Mouse (Mus musculus): ENCODE measurements at regions not wholly inside any gene's neighbourhood (a gene's known extent, or its start where the extent isn't known, plus 50 kb on each side); places are given as distances from the start of the nearest gene placed in this dataset.

DNA sequence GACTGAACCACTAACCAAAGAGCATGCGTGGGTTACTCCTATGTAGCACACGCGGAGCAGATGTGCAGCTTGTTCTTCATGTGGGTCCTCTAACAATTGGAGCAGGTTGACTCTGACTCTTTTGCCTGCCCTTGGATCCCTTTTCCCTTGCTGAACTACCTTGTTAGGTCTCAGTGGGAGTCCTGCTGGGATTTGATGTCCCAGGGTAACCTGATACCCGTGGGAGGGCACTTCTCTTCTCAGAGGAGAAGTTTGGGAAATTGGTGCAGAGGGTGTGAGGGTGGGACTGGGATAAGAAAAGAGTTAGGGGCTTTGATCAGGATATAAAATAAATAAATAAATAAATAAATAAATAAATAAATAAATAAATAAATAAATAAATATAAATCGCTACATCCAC lies 179.7 kb upstream of the Tas2r134 start:
- Histone ChIP-seq H3K9me3 (ENCODE audit: low read length) (no peaks in the 10 kb centered on the region), H3K4me1 (ENCODE audit: insufficient read depth, low read length) (peaks cover 9% of the 10 kb centered on the region), H3K4me2 (ENCODE audit: low read depth, low read length, poor library complexity, severe bottlenecking) (no peak overlapping the region), H3K36me3 (ENCODE audit: insufficient read depth, low read length) (no peaks in the 10 kb centered on the region), H3K9ac (replicated peaks; ENCODE audit: low read length, poor library complexity, severe bottlenecking) (no peak overlapping the region), H3K27me3 (ENCODE audit: insufficient read depth, low read length) (no peaks in the 10 kb centered on the region), H3K27ac (ENCODE audit: low read depth, low read length) (no peak overlapping the region), H3K4me3 (ENCODE audit: low read depth, low read length) (no peak overlapping the region)
- TF ChIP-seq CTCF (IDR thresholded peaks at IDR 0.05), result no peak
- DNase-seq (ENCODE audit: low spot score), result no peak
- ATAC-seq (ENCODE audit: low FRiP score), result no peak
- WGBS, result 95% methylated on average over 5 of the region's 5 CpGs

DNA sequence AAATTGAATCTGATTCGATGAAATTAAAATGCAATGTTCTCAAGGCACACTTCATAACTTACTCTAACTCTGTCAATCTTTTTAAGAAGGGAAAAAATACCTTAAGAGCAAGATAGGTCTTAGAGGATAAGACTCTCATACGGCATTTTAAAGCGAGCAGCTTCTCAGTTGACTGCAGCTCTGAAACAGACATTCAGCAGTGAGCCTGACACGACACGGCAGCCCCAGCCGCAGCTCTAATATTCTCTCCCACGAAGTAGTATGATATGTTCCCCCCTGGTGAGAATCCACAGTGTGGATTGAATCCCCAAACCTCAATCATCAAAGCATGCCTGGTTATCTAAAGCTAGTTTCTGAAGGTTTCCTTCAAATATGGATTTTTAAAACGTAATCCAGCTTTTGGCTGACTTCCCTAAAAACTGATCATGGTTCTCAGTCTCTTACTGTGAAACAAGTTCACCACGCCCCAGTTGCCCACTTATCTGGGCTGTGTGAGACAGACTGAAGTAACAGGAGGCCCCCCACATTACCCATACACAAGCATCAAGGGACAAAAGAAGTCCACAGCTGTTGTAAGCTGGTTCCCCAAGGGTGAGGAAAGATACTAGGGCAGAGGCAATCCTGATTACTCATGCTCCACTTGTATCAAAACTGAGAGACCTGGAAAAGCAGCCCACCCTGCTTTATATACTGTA lies 182.8 kb upstream of the Tas2r134 start:
- Histone ChIP-seq H3K27ac (ENCODE audit: low read depth, low read length) (0 out of 2 replicates have a peak overlapping the region, but pooled peaks have one; percentile 32), H3K9me3 (ENCODE audit: low read length) (no peaks in the 10 kb centered on the region), H3K4me3 (ENCODE audit: low read depth, low read length) (no peak overlapping the region), H3K4me2 (ENCODE audit: low read depth, low read length, poor library complexity, severe bottlenecking) (no peak overlapping the region), H3K9ac (replicated peaks; ENCODE audit: low read length, poor library complexity, severe bottlenecking) (no peak overlapping the region; the same call in 1 of the 2 replicates), H3K27me3 (ENCODE audit: insufficient read depth, low read length) (no peaks in the 10 kb centered on the region), H3K4me1 (ENCODE audit: insufficient read depth, low read length) (peaks cover 9% of the 10 kb centered on the region), H3K36me3 (ENCODE audit: insufficient read depth, low read length) (no peaks in the 10 kb centered on the region)
- WGBS, result 19% methylated on average over 9 of the region's 9 CpGs
- ATAC-seq (ENCODE audit: low FRiP score), result no peak
- no peak for DNase-seq (ENCODE audit: low spot score)
- TF ChIP-seq CTCF (IDR thresholded peaks at IDR 0.05), result no peak

DNA sequence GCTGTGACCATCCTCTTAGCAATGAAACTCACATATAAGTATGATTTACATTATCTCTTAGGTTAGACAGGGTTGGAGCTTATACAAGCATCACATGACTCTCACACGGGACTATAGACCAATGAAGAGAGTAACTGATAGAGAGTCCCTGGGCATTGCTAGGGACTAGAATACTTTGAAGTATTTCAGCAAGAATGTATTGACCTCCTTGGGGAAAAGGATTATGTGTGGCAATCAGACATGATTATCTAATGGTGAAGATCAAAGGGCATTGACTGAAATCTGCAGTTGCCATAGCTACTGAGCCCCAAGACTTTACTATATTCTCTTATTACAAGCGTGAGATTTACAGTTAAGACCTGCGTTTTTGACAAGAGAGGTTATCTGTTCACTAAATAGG lies 183.4 kb upstream of the Tas2r134 start:
- H3K9ac ChIP-seq (replicated peaks; ENCODE audit: low read length, poor library complexity, severe bottlenecking), result no peak overlapping the region
- no peak overlapping the region for H3K27ac ChIP-seq (ENCODE audit: low read depth, low read length)
- no peak overlapping the region for H3K4me2 ChIP-seq (ENCODE audit: low read depth, low read length, poor library complexity, severe bottlenecking)
- no peaks in the 10 kb centered on the region for H3K36me3 ChIP-seq (ENCODE audit: insufficient read depth, low read length)
- H3K9me3 ChIP-seq (ENCODE audit: low read length), result no peaks in the 10 kb centered on the region
- peak; percentile 74 for ATAC-seq (ENCODE audit: low FRiP score)
- H3K4me3 ChIP-seq (ENCODE audit: low read depth, low read length), result no peak overlapping the region
- TF ChIP-seq CTCF (IDR thresholded peaks at IDR 0.05), result no peak
- H3K27me3 ChIP-seq (ENCODE audit: insufficient read depth, low read length), result no peaks in the 10 kb centered on the region
- 22% methylated on average over 3 of the region's 3 CpGs for WGBS
- no peak for DNase-seq (ENCODE audit: low spot score)
- H3K4me1 ChIP-seq (ENCODE audit: insufficient read depth, low read length), result peaks cover 9% of the 10 kb centered on the region

DNA sequence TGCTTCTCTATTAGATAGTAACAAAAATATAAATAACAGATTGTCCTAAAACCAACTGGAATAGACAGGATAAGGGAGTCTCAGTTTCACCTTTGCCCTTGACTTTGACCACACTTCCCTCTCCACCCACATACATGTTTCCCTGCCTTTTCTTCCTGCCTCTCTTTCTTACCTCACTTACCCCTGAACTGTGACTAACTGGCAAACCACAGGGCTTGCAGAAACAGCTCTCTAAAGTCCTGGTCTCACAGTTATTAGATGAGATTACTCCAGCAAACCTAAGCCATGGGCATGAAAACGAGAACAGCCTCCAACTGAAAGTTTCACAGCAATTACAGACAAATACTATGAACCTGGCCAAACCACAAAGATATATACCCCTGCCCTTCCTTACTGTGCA lies 188.3 kb upstream of the Tas2r134 start:
- TF ChIP-seq CTCF (IDR thresholded peaks at IDR 0.05), result no peak
- no peak for DNase-seq (ENCODE audit: low spot score)
- H3K4me2 ChIP-seq (ENCODE audit: low read depth, low read length, poor library complexity, severe bottlenecking), result no peak overlapping the region
- H3K36me3 ChIP-seq (ENCODE audit: insufficient read depth, low read length), result no peaks in the 10 kb centered on the region
- H3K9me3 ChIP-seq (ENCODE audit: low read length), result no peaks in the 10 kb centered on the region
- H3K27me3 ChIP-seq (ENCODE audit: insufficient read depth, low read length), result no peaks in the 10 kb centered on the region
- no peak overlapping the region for H3K27ac ChIP-seq (ENCODE audit: low read depth, low read length)
- H3K9ac ChIP-seq (replicated peaks; ENCODE audit: low read length, poor library complexity, severe bottlenecking), result no peak overlapping the region
- 64% methylated on average over 1 of the region's 1 CpGs for WGBS
- H3K4me1 ChIP-seq (ENCODE audit: insufficient read depth, low read length), result peaks cover 2% of the 10 kb centered on the region; the same call in 1 of the 2 replicates
- ATAC-seq (ENCODE audit: low FRiP score), result no peak
- H3K4me3 ChIP-seq (ENCODE audit: low read depth, low read length), result no peak overlapping the region

DNA sequence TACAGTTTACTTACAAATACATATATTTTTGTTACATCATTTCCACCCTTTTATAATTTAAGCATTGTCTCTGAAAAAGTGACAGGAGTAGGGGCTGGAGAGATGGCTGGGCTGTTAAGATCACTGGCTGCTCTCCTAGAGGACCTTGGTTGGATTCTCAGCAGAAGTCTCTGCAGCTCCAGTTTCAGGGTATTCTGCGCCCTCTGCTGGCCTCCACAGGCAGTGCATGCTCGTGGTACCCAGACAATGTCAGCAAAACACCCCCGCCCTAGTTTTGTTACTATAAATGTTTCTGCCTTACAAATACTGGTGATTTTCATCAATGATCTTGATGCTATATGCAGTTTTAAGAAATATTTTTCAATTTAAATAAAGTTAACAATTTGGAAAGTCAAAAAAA lies 190.7 kb upstream of the Tas2r134 start:
- Histone ChIP-seq H3K9ac (replicated peaks; ENCODE audit: low read length, poor library complexity, severe bottlenecking) (no peak overlapping the region), H3K36me3 (ENCODE audit: insufficient read depth, low read length) (no peaks in the 10 kb centered on the region), H3K27ac (ENCODE audit: low read depth, low read length) (no peak overlapping the region), H3K9me3 (ENCODE audit: low read length) (no peaks in the 10 kb centered on the region), H3K4me3 (ENCODE audit: low read depth, low read length) (no peak overlapping the region), H3K27me3 (ENCODE audit: insufficient read depth, low read length) (no peaks in the 10 kb centered on the region), H3K4me2 (ENCODE audit: low read depth, low read length, poor library complexity, severe bottlenecking) (no peak overlapping the region), H3K4me1 (ENCODE audit: insufficient read depth, low read length) (no peaks in the 10 kb centered on the region; the same call in 1 of the 2 replicates)
- peak; percentile 59 for TF ChIP-seq CTCF (IDR thresholded peaks at IDR 0.05)
- WGBS, result 50% methylated on average over 3 of the region's 3 CpGs
- no peak for ATAC-seq (ENCODE audit: low FRiP score)
- no peak for DNase-seq (ENCODE audit: low spot score)

DNA sequence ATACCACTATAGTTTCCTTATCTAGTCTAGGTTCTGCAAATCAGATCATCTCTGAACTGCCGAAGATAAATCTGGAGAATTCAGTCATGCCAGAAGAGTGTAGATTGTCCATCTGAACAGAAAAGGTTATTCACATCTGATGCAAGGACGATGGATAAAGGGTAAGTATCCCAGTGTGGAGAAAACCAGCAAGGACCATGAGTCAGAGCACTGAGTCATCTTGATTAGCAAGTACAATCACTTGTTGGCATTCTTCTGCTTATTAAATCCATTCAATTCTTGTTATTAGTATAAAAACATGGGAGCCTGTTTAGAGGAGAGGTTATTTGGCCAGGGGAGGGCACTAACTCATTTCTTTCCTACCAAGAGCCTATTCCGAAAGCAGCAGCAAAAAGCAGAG lies 195.7 kb upstream of the Tas2r134 start:
- TF ChIP-seq CTCF (IDR thresholded peaks at IDR 0.05), result 0 out of 2 replicates have a peak, but pooled peaks have one; percentile 5
- no peaks in the 10 kb centered on the region for H3K9me3 ChIP-seq (ENCODE audit: low read length)
- WGBS, result 82% methylated on average over 3 of the region's 3 CpGs

More for the DNA sequence above, 195.7 kb upstream of the Tas2r134 start:
- H3K4me1 ChIP-seq (ENCODE audit: insufficient read depth, low read length), result no peaks in the 10 kb centered on the region
- no peak overlapping the region for H3K27ac ChIP-seq (ENCODE audit: low read depth, low read length)
- H3K4me3 ChIP-seq (ENCODE audit: low read depth, low read length), result no peak overlapping the region
- H3K4me2 ChIP-seq (ENCODE audit: low read depth, low read length, poor library complexity, severe bottlenecking), result no peak overlapping the region
- ATAC-seq (ENCODE audit: low FRiP score), result no peak
- DNase-seq (ENCODE audit: low spot score), result no peak
- H3K9ac ChIP-seq (replicated peaks; ENCODE audit: low read length, poor library complexity, severe bottlenecking), result no peak overlapping the region
- H3K27me3 ChIP-seq (ENCODE audit: insufficient read depth, low read length), result no peaks in the 10 kb centered on the region
- H3K36me3 ChIP-seq (ENCODE audit: insufficient read depth, low read length), result no peaks in the 10 kb centered on the region

All from midbrain, postnatal 0 days (tissue).